Mouse (Mus musculus): ENCODE measurements around the gene Micu1. TPM values are rescaled to one million over a fixed set of nuclear protein-coding genes. Genes with fewer than 3 reads are reported as not detected.

Micu1 gene
- polyA plus RNA-seq, 1 experiment = 57.5 TPM

- DNase-seq = no peak
- 96% methylated on average over 8 of the region's 8 CpGs for WGBS
- TF ChIP-seq CTCF (IDR thresholded peaks at IDR 0.05; ENCODE audit: borderline replicate concordance, control insufficient read depth, extremely low read depth, insufficient read depth, low read length, poor library complexity) = no peak
- no peak for TF ChIP-seq POLR2A (IDR thresholded peaks at IDR 0.05; ENCODE audit: control insufficient read depth, extremely low read depth, insufficient read depth, low read length, poor library complexity)
- Histone ChIP-seq H3K27me3 (ENCODE audit: control insufficient read depth, insufficient read depth, low read length) (no peaks in the 10 kb centered on the region), H3K4me1 (replicated peaks; ENCODE audit: control insufficient read depth, insufficient read depth, low read length) (no peaks in the 10 kb centered on the region; the same call in 1 of the 2 replicates), H3K36me3 (ENCODE audit: control insufficient read depth, insufficient read depth, low read length) (no peaks in the 10 kb centered on the region), H3K27ac (ENCODE audit: control insufficient read depth, insufficient read depth, low read length) (no peak overlapping the region), H3K4me3 (ENCODE audit: control insufficient read depth, insufficient read depth, low read length) (no peak overlapping the region)
These were observed 54.3 kb downstream of the Micu1 start for GRCm38 (mm10) chr10:59756570-59756969.

DNA sequence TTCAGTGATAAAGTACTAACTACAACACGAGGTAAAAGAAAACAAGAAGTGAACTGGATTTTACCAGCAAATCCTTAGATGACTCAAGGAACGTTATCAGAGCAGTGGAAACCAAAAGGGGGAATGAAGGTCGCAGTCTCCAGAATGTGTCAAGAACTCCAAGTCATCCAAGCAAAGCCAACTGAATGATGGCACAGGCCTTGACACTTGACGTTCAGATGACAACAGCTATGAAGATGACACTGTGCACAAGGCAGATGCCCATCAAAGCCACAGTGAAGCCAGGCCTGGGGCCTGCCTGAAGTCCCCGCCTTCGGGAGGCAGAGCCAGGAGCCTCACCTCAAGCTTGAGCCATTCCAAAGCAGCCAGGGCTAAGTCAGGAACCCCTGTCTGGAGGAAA, 62.5 kb downstream of the Micu1 start:
- 98% methylated on average over 6 of the region's 6 CpGs for WGBS
- Histone ChIP-seq H3K4me1 (replicated peaks; ENCODE audit: control insufficient read depth, insufficient read depth, low read length) (no peaks in the 10 kb centered on the region), H3K27ac (ENCODE audit: control insufficient read depth, insufficient read depth, low read length) (no peak overlapping the region), H3K4me3 (ENCODE audit: control insufficient read depth, insufficient read depth, low read length) (no peak overlapping the region), H3K27me3 (ENCODE audit: control insufficient read depth, insufficient read depth, low read length) (no peaks in the 10 kb centered on the region), H3K36me3 (ENCODE audit: control insufficient read depth, insufficient read depth, low read length) (no peaks in the 10 kb centered on the region)
- no peak for DNase-seq
- TF ChIP-seq POLR2A (IDR thresholded peaks at IDR 0.05; ENCODE audit: control insufficient read depth, extremely low read depth, insufficient read depth, low read length, poor library complexity) = no peak
- no peak for TF ChIP-seq CTCF (IDR thresholded peaks at IDR 0.05; ENCODE audit: borderline replicate concordance, control insufficient read depth, extremely low read depth, insufficient read depth, low read length, poor library complexity)

GRCm38 (mm10) chr10:59768369-59769079, 66.2 kb downstream of the Micu1 start:
- H3K4me3 ChIP-seq (ENCODE audit: control insufficient read depth, insufficient read depth, low read length) = no peak overlapping the region
- TF ChIP-seq POLR2A (IDR thresholded peaks at IDR 0.05; ENCODE audit: control insufficient read depth, extremely low read depth, insufficient read depth, low read length, poor library complexity) = no peak
- TF ChIP-seq CTCF (IDR thresholded peaks at IDR 0.05; ENCODE audit: borderline replicate concordance, control insufficient read depth, extremely low read depth, insufficient read depth, low read length, poor library complexity) = no peak
- no peak overlapping the region for H3K27ac ChIP-seq (ENCODE audit: control insufficient read depth, insufficient read depth, low read length)
- 98% methylated on average over 13 of the region's 13 CpGs for WGBS
- H3K36me3 ChIP-seq (ENCODE audit: control insufficient read depth, insufficient read depth, low read length) = no peaks in the 10 kb centered on the region
- H3K27me3 ChIP-seq (ENCODE audit: control insufficient read depth, insufficient read depth, low read length) = no peaks in the 10 kb centered on the region
- no peaks in the 10 kb centered on the region for H3K4me1 ChIP-seq (replicated peaks; ENCODE audit: control insufficient read depth, insufficient read depth, low read length)
- no peak for DNase-seq

DNA sequence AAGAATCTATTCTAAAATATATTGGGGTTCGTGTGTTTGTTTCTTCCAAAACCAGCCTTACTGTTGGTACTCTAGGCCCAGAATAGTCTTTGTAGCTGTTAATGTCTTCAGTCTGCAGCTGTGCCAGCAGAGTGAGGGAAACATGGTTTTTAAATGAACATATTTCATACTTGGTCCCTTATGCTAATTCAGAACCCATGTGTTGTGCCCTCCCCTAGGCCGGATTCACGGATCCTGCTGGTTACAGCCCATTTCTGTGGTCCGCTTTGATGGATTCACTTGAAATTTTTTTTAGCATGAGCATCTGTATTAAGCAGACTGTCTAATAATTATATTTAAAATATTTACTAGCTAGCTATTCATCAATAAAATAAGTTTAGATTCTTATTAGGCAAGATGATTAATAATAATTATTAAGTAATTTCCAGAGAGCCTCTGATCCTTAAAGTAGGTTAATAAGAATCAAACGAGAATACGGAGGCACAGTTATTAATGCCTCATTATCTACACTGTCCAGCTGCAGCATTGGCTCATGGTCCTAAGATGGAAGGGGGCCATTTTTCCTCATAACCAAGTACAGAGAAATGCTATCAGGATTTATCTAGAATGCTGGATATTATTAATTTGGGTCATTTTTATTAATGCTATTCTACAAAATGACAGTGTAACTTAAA, 69.2 kb downstream of the Micu1 start:
- H3K27ac ChIP-seq (ENCODE audit: control insufficient read depth, insufficient read depth, low read length) = no peak overlapping the region
- no peak overlapping the region for H3K4me3 ChIP-seq (ENCODE audit: control insufficient read depth, insufficient read depth, low read length)
- TF ChIP-seq POLR2A (IDR thresholded peaks at IDR 0.05; ENCODE audit: control insufficient read depth, extremely low read depth, insufficient read depth, low read length, poor library complexity) (no peak), CTCF (IDR thresholded peaks at IDR 0.05; ENCODE audit: borderline replicate concordance, control insufficient read depth, extremely low read depth, insufficient read depth, low read length, poor library complexity) (no peak)
- no peak for DNase-seq
- H3K36me3 ChIP-seq (ENCODE audit: control insufficient read depth, insufficient read depth, low read length) = no peaks in the 10 kb centered on the region
- H3K27me3 ChIP-seq (ENCODE audit: control insufficient read depth, insufficient read depth, low read length) = no peaks in the 10 kb centered on the region
- H3K4me1 ChIP-seq (replicated peaks; ENCODE audit: control insufficient read depth, insufficient read depth, low read length) = no peaks in the 10 kb centered on the region
- 97% methylated on average over 6 of the region's 6 CpGs for WGBS

DNA sequence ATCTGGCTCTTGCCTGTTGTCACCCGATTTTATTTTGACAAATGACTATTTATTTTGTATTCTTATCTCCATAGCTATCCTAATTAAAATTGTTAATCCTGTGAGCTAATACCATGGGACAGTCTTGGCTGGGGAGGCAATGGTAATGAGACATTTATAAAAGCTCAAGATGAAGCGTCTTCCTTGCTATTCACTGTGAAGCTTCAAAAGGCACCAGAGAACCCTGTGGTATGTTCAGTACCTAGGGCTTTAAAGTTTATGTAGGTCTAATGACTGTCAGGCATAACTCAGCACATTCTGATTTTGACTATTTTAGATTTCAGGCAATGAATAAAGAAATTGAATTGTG, 69.7 kb downstream of the Micu1 start:
- Histone ChIP-seq H3K27me3 (ENCODE audit: control insufficient read depth, insufficient read depth, low read length) (no peaks in the 10 kb centered on the region), H3K36me3 (ENCODE audit: control insufficient read depth, insufficient read depth, low read length) (no peaks in the 10 kb centered on the region), H3K4me1 (replicated peaks; ENCODE audit: control insufficient read depth, insufficient read depth, low read length) (no peaks in the 10 kb centered on the region), H3K27ac (ENCODE audit: control insufficient read depth, insufficient read depth, low read length) (no peak overlapping the region), H3K4me3 (ENCODE audit: control insufficient read depth, insufficient read depth, low read length) (no peak overlapping the region)
- 93% methylated on average over 2 of the region's 2 CpGs for WGBS
- TF ChIP-seq POLR2A (IDR thresholded peaks at IDR 0.05; ENCODE audit: control insufficient read depth, extremely low read depth, insufficient read depth, low read length, poor library complexity) (no peak), CTCF (IDR thresholded peaks at IDR 0.05; ENCODE audit: borderline replicate concordance, control insufficient read depth, extremely low read depth, insufficient read depth, low read length, poor library complexity) (no peak)
- no peak for DNase-seq

- Histone ChIP-seq H3K36me3 (ENCODE audit: control insufficient read depth, insufficient read depth, low read length) (no peaks in the 10 kb centered on the region), H3K27ac (ENCODE audit: control insufficient read depth, insufficient read depth, low read length) (no peak overlapping the region), H3K4me1 (replicated peaks; ENCODE audit: control insufficient read depth, insufficient read depth, low read length) (no peaks in the 10 kb centered on the region), H3K27me3 (ENCODE audit: control insufficient read depth, insufficient read depth, low read length) (no peaks in the 10 kb centered on the region), H3K4me3 (ENCODE audit: control insufficient read depth, insufficient read depth, low read length) (no peak overlapping the region)
- WGBS = 96% methylated on average over 13 of the region's 13 CpGs
- DNase-seq = no peak
- TF ChIP-seq POLR2A (IDR thresholded peaks at IDR 0.05; ENCODE audit: control insufficient read depth, extremely low read depth, insufficient read depth, low read length, poor library complexity) = no peak
- TF ChIP-seq CTCF (IDR thresholded peaks at IDR 0.05; ENCODE audit: borderline replicate concordance, control insufficient read depth, extremely low read depth, insufficient read depth, low read length, poor library complexity) = no peak
These were observed 71.3 kb downstream of the Micu1 start for GRCm38 (mm10) chr10:59773441-59774140.

All from thymus, adult 2 months (tissue).